Mouse (Mus musculus): Measurements from ENCODE around the gene Gm11985. TPM values are rescaled to one million over a fixed set of nuclear protein-coding genes. Genes with fewer than 3 reads are reported as not detected.
"Not testable (repeated sequence)": the region's sequence is repeated elsewhere in the genome, so short reads cannot be mapped to it uniquely, and the experiment has no call there.

Gene Gm11985
- not detected for total RNA-seq (2021)
- long read RNA-seq, experiment 1, result 0 reads
- long read RNA-seq, experiment 2, result 0 reads

DNA sequence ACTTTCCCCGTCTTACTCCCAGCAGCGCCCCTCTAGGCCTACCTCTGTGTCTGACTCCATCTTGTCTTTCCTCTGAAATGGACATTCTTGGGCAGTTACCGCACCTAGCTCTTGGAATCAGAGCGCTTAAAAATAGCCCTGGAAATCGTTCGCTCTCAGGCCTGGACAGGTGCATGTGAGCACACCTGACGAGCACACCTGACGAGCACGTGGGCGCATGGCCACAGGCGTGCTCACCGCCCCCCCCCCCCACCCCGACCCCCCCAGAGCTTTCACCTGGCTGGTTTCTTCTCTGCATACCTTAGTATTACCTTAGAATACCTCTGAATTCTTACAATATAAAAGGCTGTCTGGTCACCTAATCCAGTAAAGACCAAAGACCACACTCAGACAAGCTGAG lies at the start of gene Gm11985:
TSS of gene Gm11985 (minus strand) at position 101 of the 400 bp plus-strand sequence.
- DNase-seq, result no peak

- DNase-seq, result peak; percentile 16
Observed at GRCm38 (mm10) chr11:7237712-7238111, 49.3 kb upstream of the Gm11985 start.

GRCm38 (mm10) chr11:7236751-7237150 lies 48.4 kb upstream of the Gm11985 start:
- DNase-seq, result no peak

DNA sequence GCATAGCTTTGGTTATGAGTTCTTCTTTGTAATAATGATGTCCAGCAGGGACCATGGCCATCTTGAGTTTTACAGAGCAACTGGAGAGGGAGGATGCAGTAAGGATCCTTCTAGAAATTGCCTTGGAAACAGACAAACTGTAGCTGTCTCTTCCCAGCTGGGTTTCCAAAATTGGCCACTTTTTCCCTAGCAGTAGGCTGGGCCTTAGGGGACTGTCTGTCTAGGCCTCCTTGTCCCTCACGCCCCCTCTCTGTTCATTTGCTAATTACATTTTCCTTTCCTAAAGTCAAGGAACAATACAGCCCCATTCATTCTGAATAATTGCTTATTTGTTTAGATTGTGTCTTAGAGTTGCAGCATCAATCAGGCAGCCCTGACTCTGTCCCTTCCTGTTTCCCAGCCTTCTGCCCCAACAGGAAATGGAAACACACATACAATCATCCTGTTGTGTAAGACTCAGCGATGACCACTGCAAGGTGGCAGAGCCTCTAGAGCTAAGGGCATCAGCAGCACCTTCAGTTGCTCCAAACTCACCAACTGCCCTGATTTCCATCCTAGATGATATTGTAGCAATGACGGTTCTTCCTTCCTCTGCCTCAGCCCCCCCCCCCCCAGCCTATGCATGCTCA lies 46.7 kb upstream of the Gm11985 start:
- no peak for DNase-seq

DNA sequence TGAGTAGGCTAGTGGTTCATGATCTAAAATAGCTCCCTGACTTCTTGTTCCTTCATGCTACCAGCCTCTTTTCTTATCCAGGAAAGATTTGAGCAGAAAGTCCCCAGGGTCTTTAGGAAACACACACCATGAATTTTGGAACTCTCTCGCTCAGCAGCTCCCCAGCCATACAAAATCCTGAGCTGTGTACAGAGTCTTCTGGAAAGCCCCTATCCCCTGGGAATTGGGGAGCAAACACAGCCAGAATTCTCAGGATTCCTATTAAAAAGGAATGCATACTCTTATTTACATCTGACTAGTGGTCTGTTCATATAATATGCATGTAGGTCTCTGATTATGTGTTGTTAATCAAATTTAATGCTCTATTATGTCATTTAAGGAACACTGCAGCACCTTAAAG lies 46.1 kb upstream of the Gm11985 start:
- no peak for DNase-seq

- no peak for DNase-seq
Observed at GRCm38 (mm10) chr11:7233333-7233732, 45.0 kb upstream of the Gm11985 start.

DNA sequence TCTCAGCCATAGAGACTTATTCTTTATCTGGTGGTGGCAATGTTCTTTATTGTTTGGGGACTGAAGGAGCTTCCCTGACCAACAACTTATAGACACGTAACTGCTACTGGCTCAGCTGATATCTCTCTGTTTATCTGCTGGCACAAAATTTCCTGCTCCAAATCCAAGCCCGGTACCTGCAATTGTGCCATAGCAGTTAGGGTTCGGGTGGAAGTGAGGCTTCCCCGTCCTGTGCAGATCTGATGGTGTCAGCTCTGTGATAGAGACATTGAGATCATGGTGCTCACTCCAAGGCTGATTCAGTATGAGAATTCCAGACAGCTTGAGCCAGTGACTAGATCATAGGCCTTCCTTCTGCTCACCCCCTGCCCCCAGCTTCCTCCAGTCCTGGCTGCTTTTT lies 43.6 kb upstream of the Gm11985 start:
- DNase-seq, result no peak

- peak; percentile 41 for DNase-seq
Observed at GRCm38 (mm10) chr11:7230000-7230399, 41.6 kb upstream of the Gm11985 start.

DNA sequence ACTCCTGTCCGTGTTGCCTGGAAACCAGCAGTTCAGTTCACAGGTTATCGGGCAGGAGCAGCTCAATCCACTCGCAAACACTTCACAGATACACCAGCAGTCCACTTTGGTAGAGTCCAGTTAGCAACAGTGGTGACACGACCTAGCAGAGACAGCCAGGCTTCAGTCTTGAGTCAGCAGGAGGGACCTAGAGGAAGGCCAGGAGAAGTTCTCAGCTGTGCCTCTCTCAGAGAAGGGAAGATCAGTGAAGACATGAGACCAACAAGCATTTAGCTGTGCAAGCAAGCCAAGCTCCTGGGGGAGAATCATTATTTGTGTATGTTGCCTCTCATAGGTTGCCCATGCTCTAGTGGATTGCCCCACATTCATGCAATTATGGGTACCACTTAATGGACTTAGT lies 39.7 kb upstream of the Gm11985 start:
- DNase-seq, result no peak

DNA sequence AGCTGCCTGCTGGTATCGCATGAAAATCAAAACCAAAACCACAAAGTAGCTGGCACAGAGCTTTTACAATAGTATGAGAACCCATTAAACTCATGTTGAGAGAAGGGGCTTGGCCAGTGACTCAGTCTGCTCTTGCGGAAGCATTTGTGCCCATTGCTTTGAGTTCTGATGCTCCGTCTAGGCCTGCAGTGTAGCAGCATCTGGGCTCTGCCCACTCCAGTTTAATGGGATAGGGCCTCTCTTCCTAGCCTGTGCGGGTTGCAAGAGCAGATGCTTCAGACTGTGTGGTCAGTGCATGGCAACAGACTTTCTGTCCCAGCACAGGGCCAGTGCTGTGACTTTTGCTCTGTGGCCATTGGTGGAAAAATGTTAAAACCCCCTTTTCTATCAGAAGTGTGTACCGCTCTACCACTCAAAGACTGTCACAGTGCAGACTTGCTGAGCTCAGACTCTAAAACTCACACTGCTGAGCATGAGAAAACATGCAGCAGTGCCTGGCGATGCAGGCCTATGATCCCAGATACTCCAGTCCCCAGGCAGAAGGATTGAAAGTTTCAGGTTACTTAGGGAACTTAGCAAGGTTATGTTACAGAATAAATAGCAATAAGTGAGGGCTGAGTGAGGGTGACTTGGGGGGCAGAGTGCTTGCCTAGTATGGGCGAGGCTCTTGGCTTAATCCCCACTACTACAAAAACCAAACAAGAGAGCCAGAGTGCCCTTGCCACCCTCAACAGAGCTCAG lies 38.6 kb upstream of the Gm11985 start:
- DNase-seq, result no peak

DNA sequence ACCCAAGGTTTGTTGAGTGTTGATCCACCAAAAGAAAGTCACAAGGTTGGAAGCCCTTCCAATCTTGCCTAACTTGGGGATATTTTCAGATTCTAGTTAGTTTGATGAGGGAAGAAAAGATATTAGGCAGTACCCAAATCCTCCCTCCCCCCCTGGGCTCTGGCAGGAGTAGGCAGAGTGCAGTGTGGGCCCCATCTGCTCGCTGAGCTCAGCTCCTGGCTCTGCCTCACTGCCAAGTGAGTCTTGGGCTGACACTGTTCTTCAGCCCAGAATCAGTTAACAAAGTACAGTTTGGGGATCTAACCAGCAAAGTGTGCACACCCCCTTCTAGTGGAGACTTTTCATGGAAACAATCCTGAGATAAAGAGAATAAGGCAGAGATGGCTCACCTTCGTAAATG lies 37.8 kb upstream of the Gm11985 start:
- no peak for DNase-seq

GRCm38 (mm10) chr11:7221826-7222225 lies 33.5 kb upstream of the Gm11985 start:
- DNase-seq, result not testable (repeated sequence)

DNA sequence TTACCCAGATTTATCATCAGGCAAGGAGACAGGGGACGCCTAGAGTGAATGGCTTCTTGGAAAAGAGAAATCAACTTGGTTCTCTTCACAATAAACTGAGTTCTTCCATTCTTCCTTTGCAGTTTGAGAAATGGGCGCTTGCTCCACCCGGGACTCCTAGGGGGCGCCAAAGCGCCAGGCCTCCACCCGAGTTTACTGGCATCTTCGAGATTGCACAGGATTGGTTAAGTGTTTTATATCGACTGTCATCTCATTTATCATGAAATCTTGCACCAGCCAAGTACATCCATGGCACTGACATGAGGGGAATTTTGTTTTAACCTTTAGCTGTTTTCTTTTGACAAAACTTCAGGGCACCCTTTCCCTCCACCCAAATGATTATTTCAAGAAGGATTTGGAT lies 27.3 kb upstream of the Gm11985 start:
- peak; percentile 85 for DNase-seq

DNA sequence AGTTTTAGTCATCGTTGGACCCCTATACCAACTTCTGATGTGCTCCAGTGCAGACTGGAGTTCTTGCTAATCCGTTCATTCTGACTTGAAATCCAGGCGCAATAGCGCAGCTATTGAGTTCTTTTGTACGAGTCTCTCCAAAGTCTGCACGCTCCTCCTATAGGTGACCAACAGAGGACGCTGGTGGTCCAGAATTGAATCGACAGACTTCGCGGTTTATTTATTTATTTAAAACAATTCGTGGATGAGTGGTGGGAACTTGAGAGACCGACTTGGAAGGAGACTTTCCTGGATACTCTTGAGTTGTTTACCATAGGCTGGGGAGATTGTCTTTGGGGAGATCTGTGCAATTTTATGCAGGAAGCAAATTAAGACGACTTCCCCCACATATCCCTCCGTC lies 26.4 kb upstream of the Gm11985 start:
- peak; percentile 63 for DNase-seq

GRCm38 (mm10) chr11:7214342-7214660 lies 25.9 kb upstream of the Gm11985 start:
- no peak for DNase-seq

GRCm38 (mm10) chr11:7213501-7214341 lies 25.4 kb upstream of the Gm11985 start, which contains the start of gene Igfbp3:
TSS of gene Igfbp3 (minus strand) at chr11:7213923.
- DNase-seq, result peak; percentile 66

DNA sequence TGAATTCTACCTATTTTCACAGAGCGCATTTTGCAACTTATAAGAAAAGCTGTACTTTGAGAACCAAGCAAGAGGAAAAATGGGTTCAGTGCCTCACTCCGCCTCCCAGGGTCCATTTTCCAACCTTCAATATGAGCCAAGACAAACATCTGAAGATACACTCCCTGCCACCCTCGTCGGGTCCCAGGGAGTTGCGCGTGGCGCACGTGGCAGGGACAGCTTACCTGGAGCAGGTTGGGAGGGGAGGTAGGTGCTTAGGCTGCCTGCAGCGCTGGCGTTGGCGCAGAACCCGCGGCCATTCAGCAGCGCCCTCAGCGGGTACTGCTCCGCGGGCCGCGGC lies 24.8 kb upstream of the Gm11985 start:
- no peak for DNase-seq

GRCm38 (mm10) chr11:7212126-7212798 lies 23.9 kb upstream of the Gm11985 start:
- DNase-seq, result no peak

- peak; percentile 37 for DNase-seq
Observed at GRCm38 (mm10) chr11:7211211-7211610, 22.8 kb upstream of the Gm11985 start.

DNA sequence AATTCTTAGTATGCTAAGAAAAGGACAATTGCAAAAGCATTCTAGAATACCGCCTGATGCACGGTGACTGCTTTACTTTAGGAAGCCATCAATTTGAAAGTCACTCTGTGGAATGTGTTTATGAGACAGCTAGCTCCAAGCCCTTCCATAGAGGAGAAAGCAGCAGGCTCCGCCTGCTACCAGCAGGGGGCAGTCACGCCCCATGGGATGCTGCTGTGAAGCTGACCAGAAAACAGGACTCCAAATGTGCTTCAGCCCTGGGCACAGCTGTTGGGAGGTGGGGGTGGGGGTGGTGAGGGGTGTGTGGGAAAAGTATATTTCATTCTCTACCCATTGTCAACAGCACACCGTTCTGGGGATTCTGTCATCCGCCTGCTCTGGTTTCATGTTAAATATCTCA lies 22.0 kb upstream of the Gm11985 start:
- peak; percentile 90 for DNase-seq

DNA sequence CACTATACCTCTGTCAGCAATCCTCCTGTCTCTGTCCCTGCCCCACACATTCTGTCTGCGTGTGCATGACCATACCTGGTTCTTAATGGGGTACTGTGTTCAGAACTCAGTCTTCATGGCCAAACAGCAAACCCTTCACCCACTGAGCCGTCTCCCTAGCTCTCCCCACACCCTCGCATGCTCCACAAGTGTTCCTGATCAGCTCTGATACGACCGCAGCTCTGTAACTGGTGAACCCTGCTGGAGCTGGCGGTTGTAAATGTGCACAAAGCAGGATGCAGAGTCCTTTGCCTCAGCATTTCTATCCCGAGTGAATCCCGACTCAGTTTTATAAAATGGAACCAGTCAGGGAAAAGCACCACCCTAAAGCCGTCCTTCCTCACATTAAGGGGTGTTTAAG lies 15.5 kb upstream of the Gm11985 start:
- DNase-seq, result no peak

DNA sequence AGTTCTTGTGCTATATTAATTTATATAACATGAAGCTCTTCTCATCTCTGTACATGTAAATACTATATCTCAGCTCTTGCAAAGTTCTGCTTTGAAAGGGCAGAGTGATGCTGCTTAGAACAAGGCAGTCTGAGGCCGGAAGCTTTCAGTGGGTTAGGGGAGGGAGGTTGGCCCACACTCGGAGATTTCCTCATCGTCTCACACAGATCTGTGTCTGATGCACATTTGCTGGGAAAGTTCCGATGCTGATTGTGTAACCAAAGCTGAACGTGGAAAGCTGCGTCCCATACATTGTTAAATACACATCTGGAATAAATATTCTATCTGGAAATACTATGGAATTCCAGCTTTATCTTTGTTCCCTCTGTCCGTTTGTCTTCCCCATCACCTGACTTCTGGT lies 13.8 kb upstream of the Gm11985 start:
- no peak for DNase-seq

DNA sequence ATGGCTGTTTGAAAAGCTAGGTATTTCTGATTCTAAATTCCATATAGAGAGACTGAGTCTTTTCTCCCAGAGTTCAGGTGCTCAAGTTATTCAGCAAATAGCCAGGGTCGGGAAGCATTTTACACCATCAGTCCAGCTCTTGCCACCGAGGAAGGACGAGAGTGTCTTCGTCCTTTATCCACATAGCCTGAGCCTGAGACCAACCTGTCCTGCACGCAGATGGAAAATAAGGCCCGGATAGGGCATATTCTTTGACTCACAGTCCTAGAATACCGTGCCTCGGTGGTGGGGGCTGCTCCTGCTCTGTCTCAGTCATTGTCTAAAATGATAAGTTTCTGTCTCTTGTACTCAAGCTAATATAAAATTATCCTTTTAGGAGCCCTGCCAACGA lies 12.0 kb upstream of the Gm11985 start:
- DNase-seq, result no peak
